Comparison of ENCODE assay signal across 10 mouse cellular contexts in the genomic region with DNA sequence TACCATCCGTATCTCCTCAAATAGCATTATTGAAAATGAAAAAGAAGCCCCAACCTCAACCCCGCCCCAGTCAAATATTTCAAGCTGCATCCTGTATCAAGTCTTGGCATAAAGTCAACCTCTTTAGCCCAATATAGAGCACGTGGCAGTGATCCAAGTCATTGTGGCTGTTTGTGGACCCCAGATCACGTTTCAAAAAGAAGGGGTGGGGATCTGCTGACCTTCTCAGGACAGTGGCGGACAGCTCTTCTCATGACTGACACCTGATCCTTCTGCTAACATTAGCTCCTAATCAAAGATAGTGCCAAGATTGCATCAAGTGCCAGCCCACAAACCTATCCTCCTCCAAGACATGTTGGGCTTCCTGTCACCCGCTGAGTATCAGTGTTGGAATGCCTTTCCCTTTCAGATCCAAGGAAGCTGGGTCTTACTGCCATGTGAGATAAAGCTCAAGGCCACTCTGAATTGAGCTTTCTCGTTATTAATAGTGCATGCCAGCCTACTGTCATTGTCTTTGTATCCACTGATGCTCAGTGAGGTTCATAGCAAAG. TPM values are rescaled to one million over a fixed set of nuclear protein-coding genes. Genes with fewer than 3 reads are reported as not detected.
A peak's percentile ranks its signal among the peaks of the same experiment; 100 is the strongest.
DNase-seq lines count a peak whose midpoint lies in the region; ATAC-seq and TF ChIP-seq lines count a peak whose summit lies in the region.
"Had no signal": no experiment of that assay in that cellular context is flagged by ENCODE, and none has a peak within 500 bp of the region (broad histone marks: within the 10 kb centered on the region; RNA-seq: fewer than 3 reads in every experiment).

No protein-coding gene starts in this region.

- H3K36me3 ChIP-seq in embryonic facial prominence, embryonic 11.5 days (replicated peaks; ENCODE audit: control insufficient read depth, insufficient read depth, low read depth, low read length) = no peaks in the 10 kb centered on the region
- no peaks in the 10 kb centered on the region for H3K36me3 ChIP-seq in embryonic facial prominence, embryonic 10.5 days (replicated peaks)
- H3K36me3 ChIP-seq in heart, embryonic 12.5 days = no peaks in the 10 kb centered on the region
- H3K36me3 ChIP-seq in stomach, embryonic 15.5 days = no peaks in the 10 kb centered on the region
- H3K36me3 ChIP-seq in forebrain, embryonic 10.5 days (replicated peaks) = no peaks in the 10 kb centered on the region
- H3K36me3 ChIP-seq in midbrain, postnatal 0 days (ENCODE audit: insufficient read depth, low read length) = no peaks in the 10 kb centered on the region

- H3K27me3 ChIP-seq in embryonic facial prominence, embryonic 11.5 days (ENCODE audit: control insufficient read depth, insufficient read depth, low read length) = no peaks in the 10 kb centered on the region
- H3K27me3 ChIP-seq in embryonic facial prominence, embryonic 10.5 days (replicated peaks; ENCODE audit: low read depth, poor library complexity, severe bottlenecking) = no peaks in the 10 kb centered on the region
- H3K27me3 ChIP-seq in heart, embryonic 12.5 days (replicated peaks) = no peaks in the 10 kb centered on the region
- H3K27me3 ChIP-seq in stomach, embryonic 15.5 days (replicated peaks) = no peaks in the 10 kb centered on the region
- H3K27me3 ChIP-seq in forebrain, embryonic 10.5 days (ENCODE audit: poor library complexity, severe bottlenecking) = no peaks in the 10 kb centered on the region
- no peaks in the 10 kb centered on the region for H3K27me3 ChIP-seq in midbrain, postnatal 0 days (ENCODE audit: insufficient read depth, low read length)

- no peak for DNase-seq in embryonic facial prominence, embryonic 11.5 days (ENCODE audit: low spot score)
- no peak for DNase-seq in embryonic facial prominence, embryonic 10.5 days (ENCODE audit: low spot score)
- DNase-seq in kidney, postnatal 25 days = peak; percentile 68 to 73
- DNase-seq in forebrain, embryonic 10.5 days (ENCODE audit: extremely low spot score, low spot score) = no peak
- DNase-seq in midbrain, postnatal 0 days (ENCODE audit: low spot score) = no peak
- DNase-seq in natural killer cell, adult 2 months (ENCODE audit: low spot score in 2 of 2) = no peak
- DNase-seq: layer of hippocampus, postnatal 36 days had no signal

- no peak overlapping the region for H3K4me2 ChIP-seq in embryonic facial prominence, embryonic 11.5 days (ENCODE audit: low read depth, low read length)
- peak overlapping the region; percentile 17 for H3K4me2 ChIP-seq in heart, embryonic 12.5 days
- H3K4me2 ChIP-seq in stomach, embryonic 15.5 days = no peak overlapping the region
- no peak overlapping the region for H3K4me2 ChIP-seq in midbrain, postnatal 0 days (ENCODE audit: low read depth, low read length, poor library complexity, severe bottlenecking)

- no peak overlapping the region for H3K9ac ChIP-seq in embryonic facial prominence, embryonic 11.5 days (replicated peaks; ENCODE audit: low read length)
- no peak overlapping the region for H3K9ac ChIP-seq in heart, embryonic 12.5 days
- H3K9ac ChIP-seq in stomach, embryonic 15.5 days = no peak overlapping the region
- no peak overlapping the region for H3K9ac ChIP-seq in midbrain, postnatal 0 days (replicated peaks; ENCODE audit: low read length, poor library complexity, severe bottlenecking)

- H3K4me3 ChIP-seq in embryonic facial prominence, embryonic 11.5 days (ENCODE audit: low read depth, low read length) = no peak overlapping the region
- no peak overlapping the region for H3K4me3 ChIP-seq in embryonic facial prominence, embryonic 10.5 days
- no peak overlapping the region for H3K4me3 ChIP-seq in heart, embryonic 12.5 days
- H3K4me3 ChIP-seq in stomach, embryonic 15.5 days (replicated peaks) = no peak overlapping the region
- H3K4me3 ChIP-seq in forebrain, embryonic 10.5 days = no peak overlapping the region
- H3K4me3 ChIP-seq in midbrain, postnatal 0 days (ENCODE audit: low read depth, low read length) = no peak overlapping the region

- 0 out of 2 replicates have a peak, but pooled peaks have one; percentile 35 for ATAC-seq in embryonic facial prominence, embryonic 11.5 days (replicated peaks; ENCODE audit: insufficient number of reproducible peaks, low FRiP score, low TSS enrichment, low read depth)
- ATAC-seq in heart, embryonic 12.5 days (ENCODE audit: insufficient number of reproducible peaks, low FRiP score) = peak; percentile 65
- 0 out of 2 replicates have a peak, but pooled peaks have one; percentile 28 for ATAC-seq in stomach, embryonic 15.5 days (ENCODE audit: insufficient read depth, low FRiP score, low read depth)
- no peak for ATAC-seq in midbrain, postnatal 0 days (ENCODE audit: low FRiP score)

- TF ChIP-seq CTCF in midbrain, postnatal 0 days (IDR thresholded peaks at IDR 0.05) = no peak

- 60% methylated on average over 7 of the region's 7 CpGs for WGBS in embryonic facial prominence, embryonic 11.5 days
- WGBS in embryonic facial prominence, embryonic 10.5 days = 67% methylated on average over 7 of the region's 7 CpGs
- WGBS in heart, embryonic 12.5 days = 18% methylated on average over 7 of the region's 7 CpGs
- 42% methylated on average over 7 of the region's 7 CpGs for WGBS in stomach, embryonic 15.5 days
- WGBS in forebrain, embryonic 10.5 days = 77% methylated on average over 7 of the region's 7 CpGs
- 69% methylated on average over 7 of the region's 7 CpGs for WGBS in midbrain, postnatal 0 days

- H3K9me3 ChIP-seq in embryonic facial prominence, embryonic 11.5 days (replicated peaks; ENCODE audit: control insufficient read depth, low read length) = no peaks in the 10 kb centered on the region
- no peaks in the 10 kb centered on the region for H3K9me3 ChIP-seq in embryonic facial prominence, embryonic 10.5 days
- no peaks in the 10 kb centered on the region for H3K9me3 ChIP-seq in heart, embryonic 12.5 days (replicated peaks)
- H3K9me3 ChIP-seq in stomach, embryonic 15.5 days = no peaks in the 10 kb centered on the region
- H3K9me3 ChIP-seq in forebrain, embryonic 10.5 days = no peaks in the 10 kb centered on the region
- no peaks in the 10 kb centered on the region for H3K9me3 ChIP-seq in midbrain, postnatal 0 days (ENCODE audit: low read length)

- no peak overlapping the region for H3K27ac ChIP-seq in embryonic facial prominence, embryonic 11.5 days (replicated peaks; ENCODE audit: low read depth, low read length)
- H3K27ac ChIP-seq in embryonic facial prominence, embryonic 10.5 days (replicated peaks) = no peak overlapping the region
- H3K27ac ChIP-seq in heart, embryonic 12.5 days (ENCODE audit: poor library complexity, severe bottlenecking) = peak overlapping the region; percentile 97
- peak overlapping the region; percentile 35; the same call in 1 of the 2 replicates for H3K27ac ChIP-seq in stomach, embryonic 15.5 days
- H3K27ac ChIP-seq in forebrain, embryonic 10.5 days = no peak overlapping the region
- H3K27ac ChIP-seq in midbrain, postnatal 0 days (ENCODE audit: low read depth, low read length) = no peak overlapping the region

- no peaks in the 10 kb centered on the region for H3K4me1 ChIP-seq in embryonic facial prominence, embryonic 11.5 days (ENCODE audit: control insufficient read depth, insufficient read depth, low read length)
- peaks cover 20% of the 10 kb centered on the region for H3K4me1 ChIP-seq in embryonic facial prominence, embryonic 10.5 days
- peaks cover 24% of the 10 kb centered on the region for H3K4me1 ChIP-seq in heart, embryonic 12.5 days (replicated peaks)
- 0 out of 2 replicates have a peak, but pooled peaks cover 10% of the 10 kb centered on the region for H3K4me1 ChIP-seq in stomach, embryonic 15.5 days
- H3K4me1 ChIP-seq in forebrain, embryonic 10.5 days = no peaks in the 10 kb centered on the region
- no peaks in the 10 kb centered on the region for H3K4me1 ChIP-seq in midbrain, postnatal 0 days (ENCODE audit: insufficient read depth, low read length)

RNA-seq across cellular contexts. Expression of gene Otogl, which starts 18.6 kb away (rescaled TPM):
- polyA plus RNA-seq in embryonic facial prominence, embryonic 11.5 days (2014; fragmentation: Nextera tagmentation; extraction: Ambion mirVana) = 0.06 and 0.21 TPM in 2 replicates
- 0.09 and 0.10 TPM in 2 replicates for polyA plus RNA-seq in embryonic facial prominence, embryonic 10.5 days (2016; fragmentation: Nextera tagmentation; extraction: Ambion mirVana)
- polyA plus RNA-seq in heart, embryonic 12.5 days (2016; fragmentation: Nextera tagmentation; extraction: Ambion mirVana) = 0.13 TPM in 2 replicates
- 0.04 and 0.06 TPM in 2 replicates for polyA plus RNA-seq in stomach, embryonic 15.5 days (2015; fragmentation: Nextera tagmentation; extraction: Ambion mirVana)
- polyA plus RNA-seq in forebrain, embryonic 10.5 days (2016; fragmentation: Nextera tagmentation; extraction: Ambion mirVana) = not detected in 2 replicates
- 0.19 and 0.22 TPM in 2 replicates for total RNA-seq in midbrain, postnatal 0 days (2014; rRNA removed)
- 0.04 and 0.05 TPM in 2 replicates for polyA plus RNA-seq in midbrain, postnatal 0 days (2015; fragmentation: Nextera tagmentation; extraction: Ambion mirVana)
- total RNA-seq: neutrophil, adult 5-6 weeks had no signal

Comparison
In these comparisons a context has a peak if more than half of its experiments do, and no peak if none do; other contexts are left out.
1. DNase-seq: peak in kidney, postnatal 25 days (2 of 2); none in embryonic facial prominence, embryonic 11.5 days (single experiment), embryonic facial prominence, embryonic 10.5 days (single experiment), forebrain, embryonic 10.5 days (single experiment), midbrain, postnatal 0 days (single experiment) and natural killer cell, adult 2 months (0 of 2).
2. H3K27ac ChIP-seq: peak in heart, embryonic 12.5 days (single experiment) and stomach, embryonic 15.5 days (single experiment); none in embryonic facial prominence, embryonic 11.5 days (single experiment), embryonic facial prominence, embryonic 10.5 days (single experiment), forebrain, embryonic 10.5 days (single experiment) and midbrain, postnatal 0 days (single experiment).